Comparison of ENCODE assay signal across 8 mouse cellular contexts in the genomic region with DNA sequence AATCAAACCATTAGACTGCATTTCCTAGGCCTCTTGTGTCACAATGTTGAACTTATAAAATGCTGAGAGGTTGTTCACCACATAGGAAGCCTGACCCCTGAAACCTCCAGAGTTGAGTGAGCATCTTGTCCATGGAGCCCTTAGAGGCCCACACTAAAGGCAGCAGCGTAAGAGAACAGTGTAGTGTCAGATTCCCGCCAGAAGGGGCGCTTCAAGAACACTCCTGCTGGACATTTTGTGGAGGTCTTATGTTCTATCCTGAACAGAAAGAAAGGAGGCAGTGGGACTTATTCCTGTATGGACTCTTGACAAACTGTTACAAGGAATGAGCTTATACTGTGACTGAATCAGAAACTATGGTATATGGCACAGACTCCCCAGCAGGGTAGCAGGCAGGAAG. TPM values are rescaled to one million over a fixed set of nuclear protein-coding genes. Genes with fewer than 3 reads are reported as not detected.
DNase-seq lines count a peak whose midpoint lies in the region; ATAC-seq and TF ChIP-seq lines count a peak whose summit lies in the region.

No protein-coding gene starts in this region.

- no peak overlapping the region for H3K9ac ChIP-seq in forebrain, postnatal 0 days
- no peak overlapping the region for H3K9ac ChIP-seq in forebrain, embryonic 16.5 days (replicated peaks; ENCODE audit: low read depth, low read length)
- no peak overlapping the region for H3K9ac ChIP-seq in midbrain, embryonic 14.5 days (replicated peaks; ENCODE audit: low read length)
- no peak overlapping the region for H3K9ac ChIP-seq in midbrain, embryonic 15.5 days
- no peak overlapping the region for H3K9ac ChIP-seq in liver, embryonic 14.5 days (replicated peaks)

- TF ChIP-seq CTCF in forebrain, postnatal 0 days (IDR thresholded peaks at IDR 0.05; ENCODE audit: low read depth) = peak; percentile 63
- TF ChIP-seq CTCF in liver, embryonic 14.5 days (IDR thresholded peaks at IDR 0.05; ENCODE audit: low read depth) = peak; percentile 63

- H3K4me1 ChIP-seq in forebrain, postnatal 0 days (ENCODE audit: insufficient read depth) = no peaks in the 10 kb centered on the region
- H3K4me1 ChIP-seq in forebrain, embryonic 16.5 days (replicated peaks; ENCODE audit: control insufficient read depth, insufficient read depth, low read length) = no peaks in the 10 kb centered on the region
- no peaks in the 10 kb centered on the region for H3K4me1 ChIP-seq in midbrain, embryonic 14.5 days (ENCODE audit: control insufficient read depth, insufficient read depth, low read length)
- no peaks in the 10 kb centered on the region for H3K4me1 ChIP-seq in midbrain, embryonic 15.5 days
- no peaks in the 10 kb centered on the region for H3K4me1 ChIP-seq in liver, embryonic 14.5 days (replicated peaks; ENCODE audit: control insufficient read depth in 2 of 2, insufficient read depth in 2 of 2, low read length in 1 of 2)

- no peaks in the 10 kb centered on the region for H3K27me3 ChIP-seq in forebrain, postnatal 0 days (ENCODE audit: insufficient read depth, low read length)
- no peaks in the 10 kb centered on the region for H3K27me3 ChIP-seq in forebrain, embryonic 16.5 days (replicated peaks; ENCODE audit: control insufficient read depth, insufficient read depth, low read length)
- H3K27me3 ChIP-seq in midbrain, embryonic 14.5 days (ENCODE audit: control insufficient read depth, insufficient read depth, low read length) = no peaks in the 10 kb centered on the region
- no peaks in the 10 kb centered on the region for H3K27me3 ChIP-seq in midbrain, embryonic 15.5 days (replicated peaks)
- no peaks in the 10 kb centered on the region for H3K27me3 ChIP-seq in liver, embryonic 14.5 days (ENCODE audit: control insufficient read depth, insufficient read depth, low read length)

- WGBS in forebrain, postnatal 0 days = 28% methylated on average over 3 of the region's 3 CpGs
- WGBS in forebrain, embryonic 16.5 days = 36% methylated on average over 3 of the region's 3 CpGs
- 38% methylated on average over 3 of the region's 3 CpGs for WGBS in midbrain, embryonic 14.5 days
- WGBS in midbrain, embryonic 15.5 days = 36% methylated on average over 3 of the region's 3 CpGs
- 27% methylated on average over 3 of the region's 3 CpGs for WGBS in liver, embryonic 14.5 days (ENCODE audit: insufficient replicate concordance)

- no peaks in the 10 kb centered on the region for H3K9me3 ChIP-seq in forebrain, postnatal 0 days (ENCODE audit: low read length)
- H3K9me3 ChIP-seq in forebrain, embryonic 16.5 days (ENCODE audit: control insufficient read depth, low read length) = no peaks in the 10 kb centered on the region
- no peaks in the 10 kb centered on the region for H3K9me3 ChIP-seq in midbrain, embryonic 14.5 days (ENCODE audit: control insufficient read depth, low read length)
- no peaks in the 10 kb centered on the region for H3K9me3 ChIP-seq in midbrain, embryonic 15.5 days
- H3K9me3 ChIP-seq in liver, embryonic 14.5 days (ENCODE audit: control insufficient read depth, low read length) = no peaks in the 10 kb centered on the region

- H3K4me2 ChIP-seq in forebrain, postnatal 0 days (ENCODE audit: low read depth) = no peak overlapping the region
- H3K4me2 ChIP-seq in forebrain, embryonic 16.5 days (ENCODE audit: low read length) = no peak overlapping the region
- H3K4me2 ChIP-seq in midbrain, embryonic 14.5 days (ENCODE audit: low read length) = no peak overlapping the region
- no peak overlapping the region for H3K4me2 ChIP-seq in midbrain, embryonic 15.5 days
- H3K4me2 ChIP-seq in liver, embryonic 14.5 days (ENCODE audit: low read depth) = no peak overlapping the region

- no peak overlapping the region for H3K4me3 ChIP-seq in forebrain, postnatal 0 days (ENCODE audit: low read depth, low read length)
- no peak overlapping the region for H3K4me3 ChIP-seq in forebrain, embryonic 16.5 days (replicated peaks; ENCODE audit: low read length)
- H3K4me3 ChIP-seq in midbrain, embryonic 14.5 days (replicated peaks; ENCODE audit: low read depth, low read length) = no peak overlapping the region
- H3K4me3 ChIP-seq in midbrain, embryonic 15.5 days = no peak overlapping the region
- H3K4me3 ChIP-seq in liver, embryonic 14.5 days (ENCODE audit: insufficient read depth in 1 of 2, low read depth in 2 of 2, low read length in 2 of 2) = no peak overlapping the region

- DNase-seq in forebrain, postnatal 0 days = peak; percentile 43
- DNase-seq in midbrain, embryonic 14.5 days = peak; percentile 44
- DNase-seq in cerebellum, postnatal 25 days = peak; percentile 64 to 72
- DNase-seq in liver, embryonic 14.5 days (ENCODE audit: low read depth in 3 of 3, low spot score in 3 of 3) = no peak
- DNase-seq in right cerebral cortex, adult 18-20 months = no peak
- DNase-seq in spleen, adult 12 weeks (ENCODE audit: low spot score) = no peak

- H3K36me3 ChIP-seq in forebrain, postnatal 0 days (ENCODE audit: insufficient read depth) = peaks cover 41% of the 10 kb centered on the region
- H3K36me3 ChIP-seq in forebrain, embryonic 16.5 days (ENCODE audit: control insufficient read depth, insufficient read depth) = peaks cover 3% of the 10 kb centered on the region; the same call in 1 of the 2 replicates
- peaks cover 61% of the 10 kb centered on the region for H3K36me3 ChIP-seq in midbrain, embryonic 14.5 days (ENCODE audit: control insufficient read depth, insufficient read depth, low read length)
- peaks cover 14% of the 10 kb centered on the region for H3K36me3 ChIP-seq in midbrain, embryonic 15.5 days (replicated peaks)
- no peaks in the 10 kb centered on the region for H3K36me3 ChIP-seq in liver, embryonic 14.5 days (replicated peaks; ENCODE audit: control insufficient read depth, insufficient read depth, low read depth)

- no peak for TF ChIP-seq EP300 in liver, embryonic 14.5 days (IDR thresholded peaks at IDR 0.05; ENCODE audit: low read depth)

- no peak for ATAC-seq in forebrain, postnatal 0 days
- no peak for ATAC-seq in forebrain, embryonic 16.5 days
- ATAC-seq in midbrain, embryonic 14.5 days (ENCODE audit: low FRiP score, low TSS enrichment) = no peak
- ATAC-seq in midbrain, embryonic 15.5 days (replicated peaks) = no peak
- ATAC-seq in liver, embryonic 14.5 days (ENCODE audit: insufficient read depth) = no peak

- H3K27ac ChIP-seq in forebrain, postnatal 0 days (ENCODE audit: low read depth, low read length) = no peak overlapping the region
- no peak overlapping the region for H3K27ac ChIP-seq in forebrain, embryonic 16.5 days (ENCODE audit: low read length)
- H3K27ac ChIP-seq in midbrain, embryonic 14.5 days (replicated peaks; ENCODE audit: low read depth, low read length) = no peak overlapping the region
- no peak overlapping the region for H3K27ac ChIP-seq in midbrain, embryonic 15.5 days
- H3K27ac ChIP-seq in liver, embryonic 14.5 days = no peak overlapping the region

RNA-seq across cellular contexts. Expression of a gene that starts 10.0 kb away (rescaled TPM):
- 18.8 and 27.5 TPM in 2 replicates for total RNA-seq in forebrain, postnatal 0 days (2014; rRNA removed)
- polyA plus RNA-seq in forebrain, postnatal 0 days (2015; fragmentation: Nextera tagmentation; extraction: Ambion mirVana) = 25.4 and 26.8 TPM in 2 replicates
- 32.6 and 36.1 TPM in 2 replicates for polyA plus RNA-seq in forebrain, embryonic 16.5 days (2015; fragmentation: Nextera tagmentation; extraction: Ambion mirVana)
- polyA plus RNA-seq in midbrain, embryonic 14.5 days (2014; fragmentation: Nextera tagmentation; extraction: Ambion mirVana) = 32.0 and 40.7 TPM in 2 replicates
- 34.9 and 38.9 TPM in 2 replicates for polyA plus RNA-seq in midbrain, embryonic 15.5 days (2015; fragmentation: Nextera tagmentation; extraction: Ambion mirVana)
- polyA plus RNA-seq in liver, embryonic 14.5 days (2012; rRNA removed) = 2.2 and 3.0 TPM in 2 replicates
- polyA plus RNA-seq in liver, embryonic 14.5 days (2014; fragmentation: Nextera tagmentation; extraction: Ambion mirVana) = 1.8 and 2.3 TPM in 2 replicates

RNA-seq across cellular contexts. Expression of a gene that starts 20.7 kb away (rescaled TPM):
- total RNA-seq in forebrain, postnatal 0 days (2014; rRNA removed) = 45.9 and 50.3 TPM in 2 replicates
- 53.6 and 58.5 TPM in 2 replicates for polyA plus RNA-seq in forebrain, postnatal 0 days (2015; fragmentation: Nextera tagmentation; extraction: Ambion mirVana)
- 111 and 118 TPM in 2 replicates for polyA plus RNA-seq in forebrain, embryonic 16.5 days (2015; fragmentation: Nextera tagmentation; extraction: Ambion mirVana)
- 52.9 and 58.5 TPM in 2 replicates for polyA plus RNA-seq in midbrain, embryonic 14.5 days (2014; fragmentation: Nextera tagmentation; extraction: Ambion mirVana)
- polyA plus RNA-seq in midbrain, embryonic 15.5 days (2015; fragmentation: Nextera tagmentation; extraction: Ambion mirVana) = 72.3 and 73.1 TPM in 2 replicates
- 6.4 and 6.9 TPM in 2 replicates for polyA plus RNA-seq in liver, embryonic 14.5 days (2012; rRNA removed)
- 4.8 TPM in 2 replicates for polyA plus RNA-seq in liver, embryonic 14.5 days (2014; fragmentation: Nextera tagmentation; extraction: Ambion mirVana)

RNA-seq across cellular contexts. Expression of a gene that starts 29.7 kb away (rescaled TPM):
- 8.0 and 17.4 TPM in 2 replicates for total RNA-seq in forebrain, postnatal 0 days (2014; rRNA removed)
- 19.6 and 23.0 TPM in 2 replicates for polyA plus RNA-seq in forebrain, postnatal 0 days (2015; fragmentation: Nextera tagmentation; extraction: Ambion mirVana)
- 47.4 and 55.0 TPM in 2 replicates for polyA plus RNA-seq in forebrain, embryonic 16.5 days (2015; fragmentation: Nextera tagmentation; extraction: Ambion mirVana)
- polyA plus RNA-seq in midbrain, embryonic 14.5 days (2014; fragmentation: Nextera tagmentation; extraction: Ambion mirVana) = 18.8 and 29.8 TPM in 2 replicates
- 23.5 and 29.8 TPM in 2 replicates for polyA plus RNA-seq in midbrain, embryonic 15.5 days (2015; fragmentation: Nextera tagmentation; extraction: Ambion mirVana)
- 4.6 and 6.1 TPM in 2 replicates for polyA plus RNA-seq in liver, embryonic 14.5 days (2012; rRNA removed)
- 4.3 and 4.9 TPM in 2 replicates for polyA plus RNA-seq in liver, embryonic 14.5 days (2014; fragmentation: Nextera tagmentation; extraction: Ambion mirVana)

Comparison
In these comparisons a context has a peak if more than half of its experiments do, and no peak if none do; other contexts are left out.
1. DNase-seq: peak in forebrain, postnatal 0 days (single experiment), midbrain, embryonic 14.5 days (single experiment) and cerebellum, postnatal 25 days (2 of 2); none in liver, embryonic 14.5 days (0 of 3), right cerebral cortex, adult 18-20 months (single experiment) and spleen, adult 12 weeks (single experiment).